Mouse (Mus musculus) brain, embryonic 18.5 days (tissue): ENCODE measurements around the gene Hapln4.
"Not testable (repeated sequence)": the region's sequence is repeated elsewhere in the genome, so short reads cannot be mapped to it uniquely, and the experiment has no call there.

Experiments used
- DNase-seq: peaks from one replicate; pipeline ENCODE4 v3.0.0-alpha.2; 2012; ENCODE audit warnings: low read depth, low spot score

The Hapln4 gene

GRCm38 (mm10) chr8:70083285-70083684 lies at the start of gene Hapln4:
TSS of gene Hapln4 (plus strand) at chr8:70083457.
- no peak for DNase-seq

DNA sequence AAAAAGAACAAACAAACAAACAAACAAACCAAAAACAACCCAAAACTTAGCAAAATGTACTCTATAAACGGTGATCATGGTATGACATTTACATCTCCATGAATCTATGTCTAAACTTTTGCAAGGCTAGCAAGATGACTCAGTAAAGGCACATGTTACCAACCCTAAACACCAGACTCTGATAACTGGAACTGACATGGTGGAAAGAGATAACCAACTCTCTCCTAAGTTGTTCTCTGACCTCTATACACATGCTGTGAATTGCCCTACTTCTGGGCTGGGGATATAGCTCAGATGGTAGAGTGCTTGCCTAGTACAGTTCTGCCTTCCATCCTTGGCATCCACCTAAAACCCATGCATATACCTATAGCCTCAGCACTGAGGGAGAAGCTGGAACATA lies 45.3 kb upstream of the Hapln4 start:
- DNase-seq: no peak

DNA sequence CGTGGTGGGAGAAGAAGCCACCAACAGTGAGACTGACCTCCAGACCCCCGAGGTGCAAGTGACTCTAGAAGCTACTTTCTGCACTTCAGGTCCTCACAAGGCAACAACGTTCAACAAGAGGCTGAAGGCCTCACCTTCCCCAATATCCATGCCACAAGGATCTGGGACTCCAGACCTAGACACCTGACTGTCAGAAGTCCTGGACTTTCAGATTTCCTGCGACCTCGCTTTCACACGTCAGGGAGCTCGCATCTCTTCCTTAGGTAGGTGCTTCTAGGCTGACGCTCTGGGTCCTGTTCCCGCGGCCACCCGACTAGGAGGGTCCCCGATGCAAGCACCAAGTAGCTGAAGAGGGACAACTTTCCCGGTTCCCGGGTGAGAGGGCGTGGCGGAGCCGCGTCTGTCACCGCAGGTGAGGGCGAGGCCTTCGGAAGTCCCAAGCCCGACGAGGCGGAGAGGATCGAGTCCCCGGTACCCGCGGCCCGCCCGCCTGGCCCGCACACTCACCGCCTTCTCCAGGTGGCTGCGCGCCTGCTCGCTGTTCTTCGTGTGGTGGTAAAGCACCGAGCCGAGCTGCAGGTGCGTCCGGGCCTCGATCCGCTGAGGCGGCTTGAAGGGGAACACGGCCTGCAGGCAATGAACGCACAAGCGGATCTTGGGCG lies 41.2 kb upstream of the Hapln4 start:
- DNase-seq: no peak

DNA sequence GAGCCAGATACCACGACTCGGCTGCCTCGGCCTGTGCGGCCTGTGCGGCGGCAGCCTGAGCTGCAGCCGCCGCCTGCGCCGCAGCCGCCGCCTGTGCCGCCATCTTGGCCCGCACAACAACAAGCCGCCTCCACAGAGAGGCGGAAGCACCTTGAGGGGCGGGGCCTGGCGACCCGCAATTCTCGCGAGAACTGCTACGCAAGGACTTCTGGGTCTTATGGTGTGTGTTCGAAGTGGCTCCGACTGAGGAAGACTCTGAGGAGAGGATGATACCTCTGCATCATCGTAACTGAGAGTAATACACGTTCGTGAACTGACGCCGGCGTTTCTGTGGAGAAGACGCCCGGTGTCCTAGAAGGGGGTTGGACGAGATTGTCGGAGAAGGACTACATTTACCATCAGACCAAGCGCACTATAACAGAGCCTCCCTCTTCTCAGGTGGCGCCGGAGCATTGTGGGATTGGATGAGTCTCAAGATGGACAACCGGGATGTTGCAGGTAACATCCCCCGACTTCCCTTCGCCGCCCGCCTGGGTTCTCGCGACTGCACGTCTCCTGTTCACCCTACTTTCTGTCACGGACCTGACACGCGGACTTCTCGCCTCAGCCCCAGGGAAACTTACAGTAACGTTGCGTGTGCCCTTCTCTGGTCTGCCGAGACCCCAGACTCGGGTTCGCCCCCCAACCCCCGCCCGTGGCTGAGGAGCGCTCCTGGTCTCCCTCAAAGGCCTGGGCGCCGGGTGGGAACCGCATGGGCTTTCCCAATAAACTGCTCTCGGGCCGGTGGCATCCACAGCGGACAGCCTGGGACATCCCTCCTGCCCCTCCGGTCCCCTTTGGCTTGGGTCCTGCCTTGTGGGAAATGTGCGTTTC lies 40.4 kb upstream of the Hapln4 start, which contains the start of the genes Mau2 and Sugp1:
TSS of gene Mau2 (minus strand) at position 152 of the 873 bp plus-strand sequence.
TSS of gene Sugp1 (plus strand) at position 231 of the 873 bp plus-strand sequence.
- DNase-seq: peak; percentile 93

- no peak for DNase-seq
Observed at GRCm38 (mm10) chr8:70043996-70044395, 39.3 kb upstream of the Hapln4 start.

DNA sequence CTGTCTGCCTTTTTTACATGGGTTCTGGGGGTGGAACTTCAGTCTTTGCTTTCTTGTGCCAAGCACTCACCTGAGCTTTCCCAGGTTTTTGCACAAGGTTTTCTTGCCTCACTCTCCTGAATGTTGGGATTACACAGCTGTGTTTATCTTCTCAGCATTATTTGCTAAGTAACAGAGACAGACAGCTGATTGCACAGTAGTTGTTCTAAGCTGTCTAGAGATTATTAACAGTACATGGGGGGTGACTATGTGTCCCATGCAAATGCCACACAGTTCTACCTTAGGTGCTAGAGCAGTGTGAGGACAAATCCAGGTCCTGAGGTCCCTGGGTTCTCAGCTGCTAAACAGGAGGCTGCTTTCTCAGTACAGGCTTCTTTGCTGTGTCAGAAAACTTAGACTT lies 33.6 kb upstream of the Hapln4 start:
- no peak for DNase-seq

DNA sequence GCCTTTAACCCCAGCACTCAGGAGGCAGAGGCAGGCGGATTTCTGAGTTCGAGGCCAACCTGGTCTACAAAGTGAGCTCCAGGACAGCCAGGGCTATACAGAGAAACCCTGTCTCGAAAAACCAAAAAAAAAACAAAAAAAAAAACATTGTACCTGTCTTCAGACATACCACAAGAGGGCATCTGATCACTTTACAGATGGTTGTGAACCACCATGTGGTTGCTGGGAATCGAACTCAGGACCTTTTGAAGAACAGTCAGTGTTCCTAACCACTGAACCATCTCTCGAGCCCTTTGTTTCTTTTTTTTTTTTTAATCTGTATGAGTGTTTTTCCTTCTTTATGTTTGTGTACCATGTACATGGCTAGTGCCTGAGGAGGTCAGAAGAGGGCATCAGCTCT lies 32.8 kb upstream of the Hapln4 start:
- DNase-seq: not testable (repeated sequence)

DNA sequence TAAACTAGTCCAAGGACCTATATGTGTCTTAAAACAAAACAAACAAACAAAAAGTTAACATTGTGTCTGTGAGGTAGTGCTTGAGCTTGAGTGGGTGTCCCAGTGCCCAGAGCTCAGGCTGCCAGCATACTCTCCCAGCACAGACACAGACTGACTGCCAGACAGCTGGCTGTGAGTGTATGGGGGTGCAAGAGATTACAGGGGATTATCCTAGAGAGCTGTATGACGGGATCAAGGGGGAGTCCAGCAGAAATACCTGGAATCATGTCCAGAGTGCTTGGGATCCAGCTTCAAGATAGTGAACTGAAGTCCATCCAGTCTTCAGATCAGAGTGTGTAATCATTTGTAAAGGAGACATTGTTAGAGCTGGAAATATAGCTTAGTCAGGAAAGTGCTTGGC lies 25.5 kb upstream of the Hapln4 start:
- DNase-seq: no peak

DNA sequence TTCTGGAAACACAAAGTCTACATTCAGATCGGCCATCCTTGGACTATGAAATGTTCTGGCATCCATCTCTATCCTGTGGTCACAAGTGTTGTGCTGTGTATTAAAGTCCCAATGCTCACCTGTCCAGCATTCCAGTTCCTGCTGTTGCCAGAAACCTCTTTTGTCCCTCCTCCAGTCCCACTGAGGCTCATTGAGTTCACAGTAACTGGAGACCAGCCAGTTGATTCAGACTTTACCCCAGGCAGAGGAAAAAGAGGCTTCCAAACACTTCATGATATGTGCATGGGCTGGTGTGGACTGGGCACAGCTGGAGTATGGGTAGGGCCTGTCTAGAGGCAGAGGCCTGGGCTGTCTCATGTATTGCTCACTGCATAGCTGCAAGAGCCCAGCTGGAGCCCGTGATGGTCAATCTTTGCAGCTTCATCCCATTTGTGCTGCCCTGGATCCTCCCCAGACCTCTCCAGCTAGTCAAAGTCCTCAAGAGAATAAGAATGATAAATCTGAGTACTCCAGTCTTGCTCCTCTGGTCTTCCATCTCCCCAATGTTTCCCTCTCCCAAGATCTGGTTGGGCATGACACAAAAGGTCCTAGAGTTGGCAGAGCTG lies 11.3 kb upstream of the Hapln4 start:
- no peak for DNase-seq

- no peak for DNase-seq
Observed at GRCm38 (mm10) chr8:70072441-70073069, 10.7 kb upstream of the Hapln4 start, which contains the start of gene Tm6sf2. TSS of gene Tm6sf2 (plus strand) at chr8:70072924.

DNA sequence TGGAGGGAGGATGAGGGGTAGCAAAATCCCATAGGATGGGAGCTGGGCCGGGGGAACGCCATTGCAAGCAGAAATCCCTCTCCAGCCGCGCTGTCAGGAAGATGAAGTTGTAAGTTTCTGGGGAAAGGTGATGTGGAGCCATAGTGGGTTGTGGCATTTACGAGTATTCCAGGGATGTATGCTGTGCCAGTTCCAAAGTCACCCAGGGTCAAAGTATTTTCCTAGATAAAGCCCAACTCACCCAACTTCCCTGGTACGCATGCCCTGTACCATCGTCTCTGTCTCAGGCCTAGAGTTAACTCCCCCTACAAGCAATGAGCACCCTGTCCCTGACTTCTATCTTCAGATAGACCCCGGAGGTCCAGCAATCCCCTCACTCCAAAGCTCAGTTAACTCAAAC lies 10.1 kb upstream of the Hapln4 start:
- no peak for DNase-seq

DNA sequence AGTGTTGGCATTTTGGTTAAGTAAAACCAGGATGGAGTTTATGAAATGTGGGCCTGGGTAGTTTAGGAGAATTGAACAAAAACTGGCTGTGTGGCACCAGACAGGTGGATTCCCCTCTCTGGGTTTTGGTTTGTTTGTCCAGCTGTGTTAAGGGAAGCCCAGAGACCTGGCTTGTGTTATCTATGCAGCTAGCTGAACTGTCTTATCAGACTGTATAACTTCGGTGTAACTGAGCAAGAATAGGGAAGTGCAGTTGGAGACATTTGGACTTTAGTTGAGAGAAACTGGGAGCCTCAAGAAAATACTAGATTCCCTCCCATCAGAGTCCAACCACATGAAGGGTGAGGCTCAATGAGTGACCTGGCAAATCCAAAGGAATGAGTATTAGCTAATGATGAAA lies 9.6 kb upstream of the Hapln4 start:
- DNase-seq: no peak

GRCm38 (mm10) chr8:70081976-70082375 lies 1.3 kb upstream of the Hapln4 start:
- DNase-seq: no peak

DNA sequence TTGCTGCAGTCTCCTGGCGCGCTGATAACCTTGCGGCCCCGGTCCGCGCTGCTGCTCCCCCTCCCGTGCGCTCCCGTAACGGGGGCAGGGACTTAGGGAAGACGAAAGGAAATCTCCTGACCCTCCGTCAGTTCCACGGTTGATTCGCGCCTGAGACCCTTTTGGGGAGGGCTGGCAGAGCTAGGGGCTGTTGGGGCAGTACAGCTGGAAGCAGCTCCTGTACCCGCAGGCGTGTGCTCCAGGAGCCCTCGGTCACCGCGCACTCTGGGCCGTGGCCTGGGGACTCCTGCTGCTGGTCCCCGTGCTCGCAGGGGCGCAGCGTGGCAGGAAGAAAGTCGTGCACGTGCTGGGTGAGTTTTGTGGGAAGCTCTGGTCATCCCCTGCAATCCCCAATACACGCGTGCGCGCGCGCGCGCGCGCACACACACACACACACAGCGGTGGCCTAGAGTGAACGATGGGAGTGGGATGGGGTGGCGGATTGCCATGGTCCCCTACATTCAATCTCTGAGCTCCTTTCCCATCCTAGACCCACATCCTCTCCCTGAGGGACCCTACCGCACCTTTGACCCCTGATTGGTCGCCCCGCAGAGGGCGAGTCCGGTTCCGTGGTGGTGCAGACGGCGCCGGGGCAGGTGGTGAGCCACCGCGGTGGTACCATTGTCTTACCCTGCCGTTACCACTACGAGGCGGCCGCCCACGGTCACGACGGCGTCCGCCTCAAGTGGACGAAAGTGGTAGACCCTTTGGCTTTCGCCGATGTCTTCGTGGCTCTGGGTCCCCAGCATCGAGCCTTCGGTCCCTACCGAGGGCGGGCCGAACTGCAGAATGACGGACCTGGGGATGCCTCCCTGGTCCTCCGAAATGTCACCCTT lies 1.2 kb downstream of the Hapln4 start:
- no peak for DNase-seq

GRCm38 (mm10) chr8:70086151-70086550 lies 2.9 kb downstream of the Hapln4 start:
- no peak for DNase-seq

GRCm38 (mm10) chr8:70087237-70087636 lies 4.0 kb downstream of the Hapln4 start:
- no peak for DNase-seq

- peak; percentile 26 for DNase-seq
Observed at GRCm38 (mm10) chr8:70087836-70088650, 4.8 kb downstream of the Hapln4 start.

DNA sequence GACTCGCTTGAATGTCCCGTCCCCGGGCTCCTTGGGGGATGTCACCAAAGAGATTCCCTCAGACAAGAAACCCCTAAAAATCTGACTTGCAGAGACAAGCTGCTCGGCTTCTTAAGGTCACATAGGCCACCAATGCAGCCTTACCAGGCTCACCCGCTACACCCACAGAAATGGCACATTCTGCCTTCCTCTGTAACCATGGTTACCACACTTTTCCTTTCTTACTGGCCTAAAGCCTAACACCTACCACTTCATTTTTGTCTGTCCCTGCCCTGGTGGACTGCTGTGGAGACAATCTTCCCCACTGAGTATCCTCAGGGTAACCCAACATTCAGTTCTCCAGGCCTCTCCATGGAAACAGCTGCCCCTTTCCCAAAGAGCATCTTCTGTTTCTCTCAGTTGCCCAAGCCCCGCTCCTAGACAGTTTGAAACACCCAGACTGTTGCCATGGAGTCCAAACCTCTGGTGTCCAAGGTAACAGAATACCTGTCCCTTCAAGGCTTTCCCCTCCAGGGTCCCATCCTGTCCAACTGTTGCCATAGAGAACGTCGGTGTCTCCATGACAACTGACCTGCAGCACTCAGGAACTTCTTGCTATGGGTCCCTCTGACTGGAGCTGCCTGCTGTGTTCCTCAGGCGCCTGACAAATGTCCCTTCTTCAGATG lies 6.2 kb downstream of the Hapln4 start:
- peak; percentile 16 for DNase-seq

DNA sequence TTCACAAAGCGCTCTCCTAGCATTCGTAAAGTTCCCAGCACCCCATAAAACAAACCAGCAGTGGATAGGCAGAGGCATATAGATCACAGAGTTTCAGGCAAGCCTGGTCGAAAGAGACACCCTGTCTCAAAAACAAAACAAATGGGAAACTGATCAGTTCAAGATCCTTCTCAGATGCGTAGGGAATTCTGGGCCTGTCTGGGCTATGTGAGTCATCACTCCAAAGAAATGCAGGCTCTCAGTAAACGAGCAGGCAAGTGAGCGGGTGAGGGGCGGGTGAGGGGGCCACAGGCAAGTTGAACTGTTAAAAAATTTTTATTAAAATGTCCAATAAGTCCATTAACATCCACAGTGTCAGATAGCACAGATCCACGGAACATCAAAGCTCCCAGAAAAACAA lies 9.5 kb downstream of the Hapln4 start:
- no peak for DNase-seq

- DNase-seq: no peak
Observed at GRCm38 (mm10) chr8:70099276-70099675, 16.0 kb downstream of the Hapln4 start.
